Mouse (Mus musculus) erythroblast, embryonic 14.5 days (primary cell): ENCODE data around the gene Ephb1. TPM values are rescaled to one million over a fixed set of nuclear protein-coding genes. Genes with fewer than 3 reads are reported as not detected.

Experiments used
- H3K27me3 ChIP-seq: 2 replicates; pipeline ENCODE4 v1.6.1; 2012; ENCODE audit warnings: inconsistent platforms; ENCODE audit not compliant: control insufficient read depth
- H3K36me3 ChIP-seq: 2 replicates; pipeline ENCODE4 v1.6.1; 2012; ENCODE audit warnings: mild to moderate bottlenecking, inconsistent platforms; ENCODE audit not compliant: control insufficient read depth
- H3K4me1 ChIP-seq: 2 replicates; pipeline ENCODE4 v1.6.1; 2012; ENCODE audit warnings: inconsistent platforms; ENCODE audit not compliant: control insufficient read depth
- H3K4me3 ChIP-seq: replicated peaks from 2 replicates; pipeline ENCODE3; 2012; ENCODE audit warnings: moderate library complexity, mild to moderate bottlenecking, inconsistent platforms
- H3K9me3 ChIP-seq: 2 replicates; pipeline ENCODE4 v1.6.1; 2012; ENCODE audit warnings: low read length, inconsistent platforms, mixed read lengths; ENCODE audit not compliant: control insufficient read depth
- GATA1 ChIP-seq: IDR thresholded peaks from 2 replicates; pipeline ENCODE4 v1.6.1; 2012; ENCODE audit warnings: low read length, inconsistent platforms, mixed read lengths
- TAL1 ChIP-seq: IDR thresholded peaks from 3 replicates; pipeline ENCODE4 v1.6.1; 2012; ENCODE audit warnings: low read length, inconsistent platforms, mixed read lengths
- polyA plus RNA-seq: library from polyadenylated mRNA; stranded (reverse); fragments of >175 nt; gene quantifications from 2 replicates; pipeline ENCODE4 v1.2.3, GENCODE M21; 2012

The Ephb1 gene
- polyA plus RNA-seq, 1 experiment, result not detected

DNA sequence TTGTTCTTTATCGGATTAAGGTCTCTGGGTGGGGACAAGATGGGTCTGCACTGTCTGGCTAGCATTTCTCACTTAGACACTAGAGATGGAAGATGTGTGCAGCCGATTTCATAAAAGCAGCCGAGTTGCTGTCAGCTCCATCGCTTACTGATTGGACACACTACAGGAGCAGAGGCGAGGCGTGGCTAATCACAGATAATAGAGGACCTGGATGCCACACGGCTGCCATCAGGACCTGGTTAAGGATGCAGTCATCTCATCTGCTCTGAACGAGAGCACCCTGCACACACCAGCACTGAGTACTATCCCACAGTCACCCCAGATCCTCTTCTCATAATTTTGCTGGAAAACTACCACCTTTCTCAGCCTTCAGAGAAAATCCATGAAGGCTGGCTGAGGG, 419.6 kb downstream of the Ephb1 start:
- Histone ChIP-seq H3K9me3 (no peaks in the 10 kb centered on the region), H3K4me1 (peaks cover 10% of the 10 kb centered on the region), H3K36me3 (no peaks in the 10 kb centered on the region), H3K27me3 (no peaks in the 10 kb centered on the region), H3K4me3 (no peak overlapping the region)
- no peak for TF ChIP-seq GATA1
- TF ChIP-seq TAL1, result no peak

DNA sequence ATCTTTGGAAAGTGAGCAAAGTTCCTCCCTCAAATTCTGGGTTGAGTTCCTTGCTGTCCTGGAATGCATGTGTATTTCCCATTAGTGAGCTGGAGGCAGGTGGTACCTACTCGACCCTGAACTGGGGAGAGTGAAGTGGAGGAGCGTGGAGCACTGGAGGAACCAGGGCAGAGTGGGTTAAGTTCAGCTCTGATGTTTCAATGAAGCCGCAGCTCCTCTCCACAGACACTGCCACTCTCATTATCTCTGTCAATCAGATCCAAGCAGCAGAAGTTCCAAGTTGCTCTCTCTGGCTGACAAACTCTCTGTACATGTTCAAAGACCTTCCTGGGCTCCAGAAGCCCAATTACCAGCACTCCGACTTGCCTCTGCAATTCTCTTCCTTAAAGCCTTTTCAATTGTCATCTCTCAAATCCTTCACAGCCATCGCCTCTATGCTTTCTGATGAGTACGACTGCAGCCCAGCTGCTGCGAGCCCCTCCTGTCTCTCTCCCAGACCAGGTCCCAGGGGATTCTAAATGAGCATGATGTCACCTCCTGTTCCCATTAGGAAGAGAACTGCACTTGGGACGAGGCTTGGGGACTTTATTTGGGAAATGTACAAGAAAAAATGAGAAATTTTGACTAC, 420.4 kb downstream of the Ephb1 start:
- Histone ChIP-seq H3K9me3 (no peaks in the 10 kb centered on the region), H3K27me3 (no peaks in the 10 kb centered on the region), H3K36me3 (no peaks in the 10 kb centered on the region), H3K4me1 (peaks cover 2% of the 10 kb centered on the region), H3K4me3 (no peak overlapping the region)
- TF ChIP-seq GATA1, result no peak
- no peak for TF ChIP-seq TAL1

- no peaks in the 10 kb centered on the region for H3K27me3 ChIP-seq
- no peaks in the 10 kb centered on the region for H3K4me1 ChIP-seq
- no peaks in the 10 kb centered on the region for H3K36me3 ChIP-seq
- no peak overlapping the region for H3K4me3 ChIP-seq
- no peak for TF ChIP-seq GATA1
- TF ChIP-seq TAL1, result no peak
- H3K9me3 ChIP-seq, result no peaks in the 10 kb centered on the region
These were observed 429.7 kb downstream of the Ephb1 start for GRCm38 (mm10) chr9:101924829-101925228.

- no peaks in the 10 kb centered on the region for H3K4me1 ChIP-seq
- no peaks in the 10 kb centered on the region for H3K9me3 ChIP-seq
- TF ChIP-seq GATA1 (no peak), TAL1 (no peak)
- no peak overlapping the region for H3K4me3 ChIP-seq
- no peaks in the 10 kb centered on the region for H3K27me3 ChIP-seq
- no peaks in the 10 kb centered on the region for H3K36me3 ChIP-seq
These were observed 431.6 kb downstream of the Ephb1 start for GRCm38 (mm10) chr9:101922846-101923245.

DNA sequence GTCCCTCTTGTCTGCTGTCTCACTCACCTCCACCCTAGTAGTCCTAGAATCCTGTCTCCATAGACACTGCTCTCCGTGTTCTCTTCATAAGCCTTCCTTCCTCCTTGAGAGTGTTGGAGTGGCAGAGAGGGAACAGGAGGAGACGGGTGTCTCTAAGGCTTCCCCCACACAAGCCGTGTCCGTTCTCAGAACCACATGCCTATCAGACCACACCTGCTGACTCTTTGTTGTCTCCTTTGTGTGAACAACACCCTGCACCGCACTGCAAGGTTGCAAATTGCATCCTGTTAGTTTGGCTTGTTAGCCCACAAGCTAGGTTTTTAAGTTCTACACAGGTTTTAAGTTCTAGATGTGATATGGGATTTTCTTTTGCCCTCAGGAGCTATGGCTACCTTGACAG, 435.2 kb downstream of the Ephb1 start:
- Histone ChIP-seq H3K4me3 (no peak overlapping the region), H3K27me3 (no peaks in the 10 kb centered on the region), H3K4me1 (no peaks in the 10 kb centered on the region), H3K36me3 (no peaks in the 10 kb centered on the region), H3K9me3 (peaks cover 7% of the 10 kb centered on the region; the same call in 1 of the 2 replicates)
- no peak for TF ChIP-seq GATA1
- no peak for TF ChIP-seq TAL1

DNA sequence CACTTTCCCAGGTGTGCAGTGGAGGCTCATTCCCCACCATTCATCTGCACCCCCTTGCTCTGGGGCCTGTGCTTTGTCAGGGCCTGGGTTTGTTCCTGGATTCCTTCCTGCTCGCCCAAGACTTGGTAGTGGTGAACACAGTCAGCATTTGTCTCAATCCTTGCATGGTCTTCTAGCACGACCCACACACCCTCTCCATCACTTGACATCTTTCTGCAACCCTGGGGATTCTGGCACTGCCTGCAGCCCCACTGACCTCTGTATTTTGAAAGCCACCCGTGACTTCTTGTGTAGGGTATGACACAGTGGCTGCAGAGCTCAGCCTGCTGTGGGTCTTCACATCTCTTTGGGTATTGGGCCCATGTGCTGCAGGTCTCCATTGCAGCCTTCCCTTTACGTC, 435.7 kb downstream of the Ephb1 start:
- TF ChIP-seq TAL1 (no peak), GATA1 (no peak)
- Histone ChIP-seq H3K4me3 (no peak overlapping the region), H3K4me1 (no peaks in the 10 kb centered on the region), H3K27me3 (no peaks in the 10 kb centered on the region), H3K9me3 (peaks cover 7% of the 10 kb centered on the region; the same call in 1 of the 2 replicates), H3K36me3 (no peaks in the 10 kb centered on the region)

GRCm38 (mm10) chr9:101915082-101915481, 439.4 kb downstream of the Ephb1 start:
- TF ChIP-seq TAL1, result no peak
- no peak for TF ChIP-seq GATA1
- H3K4me1 ChIP-seq, result no peaks in the 10 kb centered on the region
- no peak overlapping the region for H3K4me3 ChIP-seq
- no peaks in the 10 kb centered on the region for H3K36me3 ChIP-seq
- H3K27me3 ChIP-seq, result no peaks in the 10 kb centered on the region
- H3K9me3 ChIP-seq, result peaks cover 15% of the 10 kb centered on the region; the same call in 1 of the 2 replicates

DNA sequence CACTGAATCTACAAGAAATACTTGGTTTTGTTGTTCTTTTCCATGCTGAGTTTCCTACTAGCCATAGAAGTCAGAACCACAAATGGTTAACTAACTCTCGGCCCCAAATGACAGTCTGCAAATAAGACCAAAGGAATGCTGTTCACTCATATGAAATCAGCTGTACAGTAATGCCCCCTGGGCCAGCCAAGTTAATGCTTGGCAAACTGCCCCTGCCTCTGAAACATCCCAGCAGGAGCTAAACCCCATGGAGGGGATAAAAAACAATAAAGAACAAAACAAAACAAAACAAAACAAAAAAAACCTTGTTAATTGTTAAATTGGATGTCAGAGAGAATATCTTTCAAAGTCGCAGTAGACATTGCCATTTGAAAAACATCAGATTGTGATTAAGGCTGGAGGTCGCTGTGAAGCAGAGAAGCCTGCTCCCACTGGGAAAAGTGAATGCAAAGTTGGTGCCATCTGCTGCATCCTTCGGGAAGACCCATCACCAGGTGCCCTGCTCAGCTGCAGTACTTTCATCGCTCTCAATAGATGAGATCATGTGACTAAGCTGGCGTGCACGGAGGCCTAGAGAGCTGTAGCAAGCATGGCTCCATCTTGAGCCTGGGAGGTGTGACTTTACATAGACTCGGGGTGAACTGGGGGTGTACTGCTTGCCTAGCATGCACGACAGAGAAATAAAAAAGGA, 443.2 kb downstream of the Ephb1 start:
- H3K9me3 ChIP-seq, result peaks cover 15% of the 10 kb centered on the region; the same call in 1 of the 2 replicates
- TF ChIP-seq TAL1 (no peak), GATA1 (no peak)
- no peak overlapping the region for H3K4me3 ChIP-seq
- H3K27me3 ChIP-seq, result no peaks in the 10 kb centered on the region
- no peaks in the 10 kb centered on the region for H3K36me3 ChIP-seq
- H3K4me1 ChIP-seq, result no peaks in the 10 kb centered on the region

DNA sequence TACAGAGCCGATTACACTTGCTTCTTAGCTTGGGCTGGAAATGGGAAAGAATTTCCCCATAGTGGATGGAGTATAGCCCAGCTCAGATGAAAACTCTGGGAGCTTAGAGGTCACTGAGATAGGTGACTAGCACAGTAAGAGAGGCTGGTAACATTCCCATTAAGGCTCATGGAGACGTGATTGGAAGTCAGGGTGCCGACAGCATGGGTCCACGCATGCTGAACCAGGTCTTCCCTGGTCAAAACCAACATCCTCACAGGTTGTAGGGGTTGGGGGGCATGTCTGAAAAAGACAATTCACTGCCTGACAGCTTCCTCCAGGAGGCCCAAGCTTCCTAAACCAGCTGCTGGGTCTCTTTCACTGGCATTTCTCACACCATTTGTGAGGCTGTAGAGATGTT, 445.0 kb downstream of the Ephb1 start:
- H3K27me3 ChIP-seq, result no peaks in the 10 kb centered on the region
- no peak for TF ChIP-seq GATA1
- no peak for TF ChIP-seq TAL1
- H3K4me3 ChIP-seq, result no peak overlapping the region
- H3K4me1 ChIP-seq, result no peaks in the 10 kb centered on the region
- H3K9me3 ChIP-seq, result peaks cover 8% of the 10 kb centered on the region; the same call in 1 of the 2 replicates
- H3K36me3 ChIP-seq, result no peaks in the 10 kb centered on the region

GRCm38 (mm10) chr9:101908849-101909248, 445.6 kb downstream of the Ephb1 start:
- H3K4me3 ChIP-seq, result no peak overlapping the region
- peaks cover 8% of the 10 kb centered on the region; the same call in 1 of the 2 replicates for H3K9me3 ChIP-seq
- TF ChIP-seq GATA1, result no peak
- no peak for TF ChIP-seq TAL1
- H3K36me3 ChIP-seq, result no peaks in the 10 kb centered on the region
- no peaks in the 10 kb centered on the region for H3K4me1 ChIP-seq
- no peaks in the 10 kb centered on the region for H3K27me3 ChIP-seq
